Mouse (Mus musculus): ENCODE measurements at regions not wholly inside any gene's neighbourhood (a gene's known extent, or its start where the extent isn't known, plus 50 kb on each side); places are given as distances from the start of the nearest gene placed in this dataset.

- DNase-seq = no peak
Measured at GRCm38 (mm10) chr16:44674198-44674597, 49.9 kb upstream of the Nepro start.

DNA sequence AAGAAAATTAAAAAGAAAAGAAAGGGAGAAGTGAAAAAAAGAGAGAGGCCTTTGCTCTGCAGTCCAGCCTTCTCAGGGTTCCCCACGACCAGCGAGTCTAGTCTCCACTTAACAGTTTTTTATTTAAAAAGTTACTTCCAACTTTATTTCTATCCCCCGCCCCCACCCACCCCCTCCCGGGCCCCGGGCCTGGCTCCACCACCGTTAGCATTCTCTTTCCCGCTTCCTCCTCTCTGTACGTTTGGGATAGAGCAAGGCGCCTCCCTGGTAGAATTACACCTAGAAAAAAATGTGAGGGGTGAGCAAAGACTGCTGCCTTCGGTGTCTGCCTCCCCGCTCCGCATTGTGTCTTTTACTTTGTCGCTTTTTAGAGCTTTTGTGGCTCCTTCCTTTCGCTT is 51.7 kb upstream of the Nepro start:
- DNase-seq = peak; percentile 18 to 23

- peak; percentile 44 to 57 for DNase-seq
Measured at GRCm38 (mm10) chr16:44671551-44672421, 52.3 kb upstream of the Nepro start.

DNA sequence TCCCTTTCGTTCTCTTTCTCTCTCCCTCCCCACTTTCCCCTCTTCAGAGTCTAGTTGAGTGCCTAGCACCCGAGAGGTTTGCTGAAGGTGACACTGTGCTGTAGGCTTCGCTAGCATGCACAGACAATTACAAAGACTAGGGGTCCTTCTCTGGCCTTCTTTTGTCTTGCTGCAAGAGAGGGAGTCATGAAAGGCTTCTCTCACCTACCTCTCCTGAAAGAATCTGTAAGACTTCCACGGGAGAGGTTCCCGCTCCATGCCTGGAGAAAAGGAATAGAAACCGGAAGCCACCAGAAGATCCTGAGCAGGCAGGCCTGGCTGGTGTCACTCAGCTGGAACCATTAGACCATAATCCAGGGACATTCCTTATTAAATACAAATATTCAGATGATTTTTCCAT is 56.0 kb upstream of the Nepro start:
- DNase-seq = no peak

DNA sequence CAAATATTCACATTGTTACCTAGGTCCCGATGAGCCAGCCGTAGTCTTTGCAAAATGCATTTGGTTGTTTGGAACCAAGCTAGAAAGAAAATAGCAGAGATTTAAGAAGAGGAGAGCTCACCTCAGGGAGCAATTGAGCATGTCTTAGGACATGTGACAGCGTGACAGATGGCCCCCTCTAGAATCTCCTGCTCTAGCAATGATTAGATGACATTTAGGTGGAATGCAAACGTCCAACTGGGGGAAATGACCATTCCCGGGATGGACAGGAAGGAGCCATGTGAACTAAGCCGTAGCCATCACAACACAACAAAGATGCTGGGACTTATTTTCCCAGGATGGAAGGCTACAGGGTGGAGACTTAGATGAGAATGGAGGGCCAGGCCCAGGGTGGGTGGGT is 57.0 kb upstream of the Nepro start:
- DNase-seq = no peak

GRCm38 (mm10) chr16:44666431-44666997 is 57.6 kb upstream of the Nepro start:
- peak in 1 of 2 experiments; percentile 38 for DNase-seq

DNA sequence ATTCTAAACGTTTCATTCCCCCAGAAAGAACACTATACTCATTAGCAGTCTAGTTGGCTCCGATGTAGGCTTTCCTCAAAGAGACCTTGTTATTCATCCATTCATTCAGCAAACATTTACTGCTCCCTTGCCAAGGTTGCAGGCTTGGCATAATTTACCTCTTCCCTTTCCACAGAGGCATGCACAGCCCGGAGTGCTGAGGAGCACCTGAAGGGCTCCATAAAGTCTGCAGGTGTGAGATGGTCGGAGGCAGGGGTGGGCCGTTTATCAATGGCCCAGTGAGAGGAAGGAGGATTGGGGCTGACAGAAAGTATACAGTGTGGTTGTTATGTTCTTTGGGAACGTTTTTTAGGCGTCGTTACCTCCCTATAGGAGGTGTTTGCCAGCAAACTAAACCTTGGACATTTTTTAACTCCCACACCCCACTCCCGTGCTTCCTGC is 58.6 kb upstream of the Nepro start:
- no peak for DNase-seq

DNA sequence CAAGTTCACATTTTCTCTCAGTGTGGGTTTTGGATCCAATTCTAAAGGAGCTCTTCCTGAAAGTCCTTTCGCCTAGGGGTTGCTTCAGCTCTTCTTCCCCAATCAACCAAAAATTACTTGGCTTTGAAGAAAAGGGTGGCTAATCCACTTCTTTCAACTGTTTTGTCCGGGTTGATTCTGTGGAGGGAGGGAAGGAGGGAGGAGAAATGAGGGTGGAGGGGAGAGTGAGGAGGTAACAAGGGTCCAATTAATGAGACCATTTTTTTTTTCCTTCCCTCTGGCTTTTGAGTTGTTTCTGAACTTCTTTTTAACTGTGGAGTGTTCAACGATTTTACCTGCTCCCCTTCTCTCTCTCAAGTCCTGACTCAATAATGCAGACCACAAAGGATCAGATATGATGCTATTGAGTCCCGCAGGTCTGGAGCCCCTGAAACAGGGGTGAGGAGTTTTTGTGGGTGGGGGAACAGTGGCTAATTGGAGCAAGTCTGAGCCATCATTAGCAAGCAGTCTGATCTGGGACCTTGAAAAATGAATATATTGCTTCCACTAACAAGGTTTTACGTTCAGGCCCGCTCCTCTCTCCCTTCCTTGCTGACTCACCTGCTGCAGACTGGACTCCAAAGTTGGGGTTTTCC is 61.0 kb upstream of the Nepro start:
- DNase-seq = no peak

DNA sequence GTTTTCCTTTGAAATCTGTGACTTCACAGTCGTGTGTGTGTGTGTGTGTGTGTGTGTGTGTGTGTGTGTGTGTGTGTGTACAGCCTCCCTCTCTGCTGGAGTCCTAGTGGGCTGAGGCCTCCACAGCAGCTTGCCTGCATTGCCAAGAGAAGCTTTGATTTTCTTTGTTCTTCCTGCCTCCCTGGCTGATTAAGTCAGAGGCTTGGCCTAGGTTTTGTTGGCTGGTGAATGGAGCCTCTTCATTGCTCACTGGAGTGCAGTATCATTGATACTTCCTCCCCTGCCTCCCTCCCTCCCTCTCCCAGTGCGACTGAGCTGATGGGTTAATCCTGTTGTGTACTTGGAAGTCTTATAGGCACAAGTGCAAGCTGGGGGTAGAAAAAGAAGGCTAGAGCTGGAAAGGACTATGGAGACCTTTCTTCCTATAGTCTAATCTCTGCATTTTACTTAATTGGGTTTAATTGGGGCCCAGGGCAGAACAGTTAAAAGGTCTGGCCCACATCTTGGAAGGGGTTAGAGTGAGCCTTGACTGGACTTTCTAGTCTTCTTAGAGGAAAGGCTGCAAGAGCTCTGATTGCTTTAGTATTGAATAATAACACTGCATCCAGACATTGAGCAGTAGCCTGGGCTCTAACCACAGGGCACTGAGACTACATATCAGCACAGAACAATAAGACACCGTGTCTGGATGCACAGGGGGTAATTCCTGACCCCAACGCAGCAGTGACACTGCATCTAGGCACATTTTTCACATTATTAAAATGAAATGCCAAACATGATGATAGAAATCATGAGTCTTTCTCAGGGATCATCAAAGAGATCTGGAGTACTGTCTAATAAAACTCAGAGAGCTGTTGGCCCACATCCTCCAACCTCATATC is 62.9 kb upstream of the Nepro start:
- DNase-seq = no peak

GRCm38 (mm10) chr16:44658306-44658705 is 65.8 kb upstream of the Nepro start:
- peak; percentile 10 to 25 for DNase-seq

DNA sequence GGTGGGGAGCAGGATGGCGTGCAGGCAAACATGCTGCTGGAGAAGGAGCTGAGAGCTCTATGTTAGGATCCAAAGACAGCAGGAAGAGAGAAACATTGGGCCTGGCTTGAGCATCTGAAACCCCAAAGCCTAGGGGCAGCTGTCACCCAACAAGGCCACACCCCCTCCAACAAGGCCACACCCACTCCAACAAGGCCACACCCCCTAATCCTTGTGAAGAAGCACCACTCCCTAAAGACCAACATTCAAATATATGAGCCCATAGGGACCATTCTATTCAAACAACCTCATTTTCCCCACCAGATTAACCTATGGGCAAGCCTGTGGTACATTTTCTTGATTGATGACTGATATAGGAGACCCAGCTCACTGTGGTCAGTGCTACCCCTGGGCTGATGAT is 67.9 kb upstream of the Nepro start:
- DNase-seq = no peak

DNA sequence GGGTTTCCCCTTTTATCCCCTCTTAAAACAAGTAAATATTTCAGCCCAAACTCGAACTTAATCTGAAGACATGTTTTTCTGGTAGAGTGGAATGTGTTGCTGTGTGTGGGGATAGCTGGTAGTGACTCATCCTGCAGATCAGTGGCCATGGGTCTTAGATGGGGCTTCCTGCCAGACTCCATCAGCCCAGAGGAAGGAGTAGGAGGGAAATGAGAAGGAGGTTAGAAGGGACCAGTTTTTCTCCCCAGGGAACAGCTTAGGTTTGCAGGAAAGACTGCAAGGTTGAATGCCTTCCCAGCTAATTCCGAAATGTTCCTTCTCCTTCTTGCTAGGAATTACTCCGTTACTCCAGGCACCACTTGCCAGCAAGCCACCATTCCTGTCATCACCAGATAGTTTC is 68.8 kb upstream of the Nepro start:
- DNase-seq = no peak

DNA sequence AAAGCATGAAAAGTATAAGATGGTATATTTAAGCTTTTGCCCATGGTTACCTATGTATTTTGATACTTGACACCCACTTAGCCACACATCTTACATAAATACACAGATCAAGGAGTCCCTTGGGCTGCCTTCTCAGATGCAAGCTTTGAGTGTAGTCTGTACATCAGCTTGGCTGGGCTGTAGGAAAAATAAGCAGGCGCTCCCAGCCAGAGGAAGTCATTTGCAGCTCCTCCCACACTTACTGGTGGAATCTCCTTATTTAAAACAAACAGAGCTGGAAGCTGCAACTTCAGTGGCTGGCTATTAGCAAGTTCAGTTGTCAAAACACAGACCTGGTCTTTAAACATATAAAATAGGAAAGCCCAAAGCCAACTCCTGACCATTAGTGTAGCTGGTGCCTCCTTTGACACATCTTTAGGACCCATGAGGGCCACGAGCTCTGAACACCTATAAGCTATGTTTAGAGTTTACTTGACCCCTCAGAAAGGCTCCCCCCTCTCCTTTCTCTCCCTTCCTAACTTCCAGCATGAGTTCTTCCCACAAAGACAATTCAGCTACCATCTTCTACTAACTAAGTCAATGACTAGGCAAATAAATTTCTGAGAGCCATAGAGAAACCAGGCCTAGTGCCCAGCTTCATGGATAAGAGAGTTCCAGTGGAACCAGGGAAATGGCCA is 75.4 kb upstream of the Nepro start:
- peak; percentile 32 to 40 for DNase-seq

DNA sequence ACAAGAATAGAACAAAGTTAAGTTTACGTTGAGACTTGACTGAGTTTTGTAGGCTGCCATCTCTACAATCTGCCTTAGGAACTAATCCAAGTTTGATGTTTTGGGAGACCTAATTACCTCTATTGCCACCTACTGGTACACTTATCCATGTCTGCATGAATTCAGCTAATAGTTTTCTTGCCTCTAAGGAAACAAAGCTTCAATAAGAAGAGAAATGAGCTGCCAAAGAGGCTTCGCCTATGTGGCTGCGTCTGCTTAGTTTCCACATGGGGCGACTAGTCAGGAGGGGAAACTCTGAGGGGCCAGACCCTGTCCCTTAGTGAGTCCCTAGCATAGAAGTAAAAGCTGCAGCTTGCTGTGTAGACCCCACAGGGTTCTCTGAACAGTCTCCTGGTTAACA is 80.1 kb upstream of the Nepro start:
- DNase-seq = peak in 1 of 2 experiments; percentile 32

DNA sequence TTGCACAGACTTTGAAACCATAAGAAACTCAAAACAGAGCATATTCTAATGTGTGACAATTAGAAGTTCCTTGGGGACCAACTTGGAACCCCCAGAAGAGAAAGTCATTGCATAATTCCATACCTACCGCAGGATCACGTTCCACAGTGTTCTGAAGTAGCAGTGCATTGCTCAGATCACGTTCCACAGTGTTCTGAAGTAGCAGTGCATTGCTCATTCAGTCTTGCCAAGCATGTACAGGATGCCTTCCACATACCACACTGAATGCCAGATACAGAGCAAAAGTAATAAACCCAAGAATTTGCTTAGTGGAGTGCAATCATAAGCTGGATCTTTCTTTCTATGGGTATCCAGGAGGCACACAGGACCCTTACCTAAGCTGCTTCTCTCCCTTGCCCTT is 78.4 kb upstream of the Boc start:
- DNase-seq = no peak

DNA sequence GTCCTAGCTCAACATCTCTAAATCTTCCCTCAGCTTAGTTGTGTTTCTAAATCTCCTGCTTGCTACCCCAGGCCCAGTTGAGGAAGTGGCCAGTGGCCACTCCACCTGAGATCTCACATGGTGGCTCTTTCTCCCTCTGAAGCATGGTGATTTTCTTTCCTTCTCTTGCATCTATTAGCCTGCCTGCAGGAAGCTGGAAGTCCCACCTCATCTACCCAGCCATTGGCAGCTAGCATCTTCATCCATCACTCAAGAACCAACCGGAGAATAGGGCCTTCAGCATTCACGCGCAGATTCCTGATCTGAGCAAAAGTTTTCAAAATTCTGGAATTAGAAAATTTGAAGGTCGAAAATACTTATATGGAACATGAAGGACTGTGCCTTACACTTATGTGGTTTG is 75.8 kb upstream of the Boc start:
- no peak for DNase-seq

- DNase-seq = no peak
Measured at GRCm38 (mm10) chr16:44633059-44633667, 74.5 kb upstream of the Boc start.

DNA sequence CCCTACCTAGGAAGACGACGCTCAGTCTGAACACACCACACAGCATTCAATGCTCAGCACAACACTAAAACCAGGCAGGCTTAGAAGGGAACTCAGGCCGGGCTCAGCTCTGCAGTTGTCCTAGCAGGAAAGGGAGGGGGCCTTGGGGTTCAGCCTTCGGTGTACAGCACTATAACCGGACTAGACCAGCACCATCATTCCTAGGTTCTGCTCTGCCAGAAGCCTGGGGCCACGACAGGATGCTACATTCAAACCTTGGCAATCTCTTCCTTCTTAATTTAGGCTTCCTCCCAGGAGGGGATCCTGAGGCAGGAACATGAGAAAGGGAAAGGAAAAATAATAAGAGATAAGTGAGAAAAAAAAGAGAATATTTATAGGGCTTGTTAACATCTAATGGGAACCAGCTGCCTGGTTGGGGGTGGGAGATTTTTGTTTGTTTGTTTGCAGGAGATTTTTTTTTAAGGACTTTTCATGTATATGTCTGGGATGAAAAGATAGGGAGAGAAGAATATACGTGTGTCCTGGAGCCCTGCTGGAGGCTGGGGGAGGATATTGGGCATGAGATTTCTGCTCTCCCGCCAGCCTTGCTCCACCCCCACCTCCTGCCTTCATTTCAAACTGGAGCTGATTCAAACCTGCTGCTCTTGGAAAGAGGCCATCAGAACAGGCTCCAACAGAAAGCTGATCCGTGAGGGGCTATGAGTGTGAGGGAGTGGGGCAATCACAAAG is 73.8 kb upstream of the Boc start:
- peak; percentile 65 to 76 for DNase-seq

GRCm38 (mm10) chr16:44631357-44632053 is 72.8 kb upstream of the Boc start:
- DNase-seq = peak in 1 of 2 experiments; percentile 20

- peak in 1 of 2 experiments; percentile 15 for DNase-seq
Measured at GRCm38 (mm10) chr16:44630861-44631260, 72.2 kb upstream of the Boc start.

All from kidney, postnatal 4 days (tissue).